27 mouse cellular contexts compared by ENCODE assay signal in the genomic region with DNA sequence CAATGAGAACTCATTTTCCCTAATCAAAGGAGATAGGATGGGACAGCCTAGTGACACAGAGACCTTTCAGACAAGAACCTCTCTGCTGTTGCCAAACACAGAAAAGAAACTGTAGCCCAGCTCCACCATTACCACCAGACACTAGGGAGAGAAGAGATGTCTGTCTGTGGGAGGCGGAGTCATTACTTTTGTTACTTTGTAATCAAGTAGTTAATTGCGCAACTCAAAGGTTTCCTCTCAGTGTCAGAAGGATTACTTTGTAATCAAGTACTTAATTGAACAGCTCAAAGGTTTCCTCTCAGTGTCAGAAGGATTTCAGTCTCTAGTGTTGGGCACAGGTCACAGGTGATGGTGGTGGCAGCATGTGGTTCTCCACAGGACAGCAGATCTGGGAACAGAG.
"Had no signal": no experiment of that assay in that cellular context is flagged by ENCODE, and none has a peak within 500 bp of the region (broad histone marks: within the 10 kb centered on the region; RNA-seq: fewer than 3 reads in every experiment).

No protein-coding gene starts in this region.

- H3K9me3 ChIP-seq: heart, embryonic 10.5 days; heart, embryonic 12.5 days; hindbrain, embryonic 10.5 days; hindbrain, embryonic 12.5 days; intestine, embryonic 15.5 days; kidney, embryonic 15.5 days; limb, embryonic 10.5 days; limb, embryonic 12.5 days had no signal

- H3K4me1 ChIP-seq: heart, embryonic 10.5 days; heart, embryonic 12.5 days; hindbrain, embryonic 10.5 days; hindbrain, embryonic 12.5 days; intestine, embryonic 15.5 days; kidney, embryonic 15.5 days; limb, embryonic 10.5 days; limb, embryonic 12.5 days had no signal

- ATAC-seq: forebrain, postnatal 0 days; hindbrain, embryonic 16.5 days; inflammation-experienced regulatory T-cells, adult 6 months; intestine, embryonic 15.5 days; intestine, postnatal 0 days had no signal

- H3K4me2 ChIP-seq: heart, embryonic 12.5 days; hindbrain, embryonic 12.5 days; hindbrain, embryonic 14.5 days; intestine, embryonic 15.5 days; kidney, embryonic 15.5 days; limb, embryonic 12.5 days had no signal

- H3K4me3 ChIP-seq: heart, embryonic 10.5 days; heart, embryonic 12.5 days; hindbrain, embryonic 10.5 days; hindbrain, embryonic 12.5 days; intestine, embryonic 15.5 days; kidney, embryonic 15.5 days; layer of hippocampus, adult 2 months; left cerebral cortex, adult 2 months; limb, embryonic 10.5 days; limb, embryonic 12.5 days had no signal

- H3K27me3 ChIP-seq: heart, embryonic 12.5 days; hindbrain, embryonic 12.5 days; intestine, embryonic 15.5 days; kidney, embryonic 15.5 days; limb, embryonic 12.5 days had no signal

- H3K27ac ChIP-seq: heart, embryonic 10.5 days; hindbrain, embryonic 10.5 days; hindbrain, embryonic 12.5 days; hindbrain, embryonic 14.5 days; intestine, embryonic 15.5 days; kidney, embryonic 15.5 days; kidney, postnatal 0 days; layer of hippocampus, adult 2 months; left cerebral cortex, adult 2 months; limb, embryonic 10.5 days; limb, embryonic 12.5 days; liver, embryonic 14.5 days had no signal

- H3K36me3 ChIP-seq: heart, embryonic 10.5 days; heart, embryonic 12.5 days; hindbrain, embryonic 10.5 days; hindbrain, embryonic 12.5 days; intestine, embryonic 15.5 days; kidney, embryonic 15.5 days; limb, embryonic 10.5 days; limb, embryonic 12.5 days had no signal

- H3K9ac ChIP-seq: forebrain, postnatal 0 days; heart, embryonic 12.5 days; hindbrain, embryonic 12.5 days; hindbrain, embryonic 14.5 days; intestine, embryonic 15.5 days; kidney, embryonic 15.5 days; limb, embryonic 12.5 days; liver, embryonic 14.5 days had no signal

- DNase-seq: forebrain, postnatal 0 days; gastrocnemius, postnatal 14 days; gastrocnemius, postnatal 36 days; heart, adult 18-20 months; heart, postnatal 10 days; heart, postnatal 4 days; kidney, adult 18-20 months; kidney, postnatal 25 days; kidney, postnatal 4 days; layer of hippocampus, adult 9-11 months; liver had no signal
